Mouse (Mus musculus): ENCODE measurements around the gene Mpped2. TPM values are rescaled to one million over a fixed set of nuclear protein-coding genes. Genes with fewer than 3 reads are reported as not detected.

Gene Mpped2
- total and polyA plus RNA-seq, 3 experiments, result 0.04 to 0.10 TPM; not detected in 1

DNA sequence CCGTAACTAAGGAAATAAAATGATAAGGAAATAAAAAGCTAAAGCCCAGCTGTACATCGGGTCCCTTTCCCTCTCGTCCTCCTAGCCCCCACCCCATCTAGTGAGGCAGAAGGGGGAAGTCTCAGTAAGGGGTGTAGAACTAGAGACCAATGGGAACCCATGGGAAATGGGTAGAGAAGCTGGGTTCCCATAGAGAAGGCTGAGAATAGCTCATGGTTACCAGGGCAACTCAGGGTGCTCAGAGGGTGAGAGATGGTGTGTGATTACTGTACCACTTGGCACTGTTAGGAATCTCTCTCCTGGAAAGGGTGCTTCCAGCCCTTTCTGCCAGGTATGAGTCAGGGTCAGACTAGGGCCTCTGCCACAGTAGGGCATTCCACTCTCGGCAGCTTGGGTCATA lies 54.3 kb downstream of the Mpped2 start:
- DNase-seq (ENCODE audit: low read depth, low spot score), result no peak
- Histone ChIP-seq H3K36me3 (ENCODE audit: control insufficient read depth in 1 of 2, insufficient read depth in 2 of 2, low read length in 2 of 2) (peaks cover 0 to 3% of the 10 kb centered on the region in 2 experiments; a peak in 1 of 4 replicates), H3K9ac (ENCODE audit: control insufficient read depth, low read depth, low read length, poor library complexity, severe bottlenecking) (no peak overlapping the region), H3K9me3 (replicated peaks; ENCODE audit: insufficient read depth, low read length) (no peaks in the 10 kb centered on the region), H3K79me2 (ENCODE audit: control insufficient read depth, insufficient read depth, low read length, poor library complexity) (no peaks in the 10 kb centered on the region), H3K27me3 (ENCODE audit: control insufficient read depth in 1 of 2, insufficient read depth in 2 of 2, low read length in 2 of 2) (no peaks in the 10 kb centered on the region), H3K4me1 (ENCODE audit: control insufficient read depth in 1 of 2, insufficient read depth in 2 of 2, low read length in 2 of 2) (peaks cover under 1 to 2% of the 10 kb centered on the region in 2 experiments; a peak in 2 of 4 replicates), H3K4me3 (ENCODE audit: control insufficient read depth in 1 of 2, insufficient read depth in 1 of 2, low read depth in 2 of 2, low read length in 2 of 2) (no peak overlapping the region), H3K27ac (ENCODE audit: control insufficient read depth, low read depth, low read length) (no peak overlapping the region)
- TF ChIP-seq RAD21 (IDR thresholded peaks at IDR 0.05; ENCODE audit: low read depth, low read length) (no peak), KAT2A (conservative IDR thresholded peaks at IDR 0.05; ENCODE audit: low read depth, low read length) (no peak), RCOR1 (IDR thresholded peaks at IDR 0.05; ENCODE audit: low read depth, low read length) (no peak), MXI1 (IDR thresholded peaks at IDR 0.05; ENCODE audit: low read depth, low read length) (no peak), ELF1 (IDR thresholded peaks at IDR 0.05; ENCODE audit: low read depth, low read length) (no peak), ZNF384 (IDR thresholded peaks at IDR 0.05; ENCODE audit: low read depth, low read length) (no peak), MAX (IDR thresholded peaks at IDR 0.05; ENCODE audit: low read length) (no peak), NELFE (IDR thresholded peaks at IDR 0.05; ENCODE audit: low read depth, low read length) (no peak), TBP (IDR thresholded peaks at IDR 0.05; ENCODE audit: low read depth, low read length) (no peak), UBTF (IDR thresholded peaks at IDR 0.05; ENCODE audit: borderline replicate concordance, insufficient read depth, low read depth, low read length) (no peak)

DNA sequence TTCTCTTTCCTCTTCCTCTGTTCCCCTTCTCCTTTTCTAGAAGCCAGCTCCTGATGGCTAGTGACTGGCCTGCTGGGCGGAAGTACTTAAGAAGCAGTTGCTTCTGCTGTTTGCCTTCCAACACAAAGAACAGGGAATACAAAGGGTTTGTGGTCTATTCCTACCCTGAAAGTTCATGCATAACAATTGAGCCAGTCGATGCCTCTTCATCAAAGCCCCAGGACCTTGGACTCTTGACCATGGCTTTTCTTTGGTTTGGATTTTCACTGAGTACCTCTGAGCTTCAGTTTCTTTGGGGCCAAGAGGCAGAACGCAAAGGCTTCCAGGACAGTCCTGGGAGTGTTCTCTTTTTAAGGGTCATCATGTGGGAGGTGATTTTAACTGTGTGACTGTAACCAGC lies 57.8 kb downstream of the Mpped2 start:
- Histone ChIP-seq H3K4me3 (ENCODE audit: control insufficient read depth in 1 of 2, insufficient read depth in 1 of 2, low read depth in 2 of 2, low read length in 2 of 2) (no peak overlapping the region), H3K27me3 (ENCODE audit: control insufficient read depth in 1 of 2, insufficient read depth in 2 of 2, low read length in 2 of 2) (no peaks in the 10 kb centered on the region), H3K27ac (ENCODE audit: control insufficient read depth, low read depth, low read length) (no peak overlapping the region), H3K79me2 (ENCODE audit: control insufficient read depth, insufficient read depth, low read length, poor library complexity) (no peaks in the 10 kb centered on the region), H3K9me3 (replicated peaks; ENCODE audit: insufficient read depth, low read length) (no peaks in the 10 kb centered on the region), H3K4me1 (ENCODE audit: control insufficient read depth in 1 of 2, insufficient read depth in 2 of 2, low read length in 2 of 2) (peaks cover 0 to 2% of the 10 kb centered on the region in 2 experiments; a peak in 1 of 4 replicates), H3K36me3 (ENCODE audit: control insufficient read depth in 1 of 2, insufficient read depth in 2 of 2, low read length in 2 of 2) (no peaks in the 10 kb centered on the region), H3K9ac (ENCODE audit: control insufficient read depth, low read depth, low read length, poor library complexity, severe bottlenecking) (no peak overlapping the region)
- DNase-seq (ENCODE audit: low read depth, low spot score), result no peak
- no peak for TF ChIP-seq GABPA (IDR thresholded peaks at IDR 0.05; ENCODE audit: low read depth, low read length)
- no peak for TF ChIP-seq MAX (IDR thresholded peaks at IDR 0.05; ENCODE audit: low read length)

DNA sequence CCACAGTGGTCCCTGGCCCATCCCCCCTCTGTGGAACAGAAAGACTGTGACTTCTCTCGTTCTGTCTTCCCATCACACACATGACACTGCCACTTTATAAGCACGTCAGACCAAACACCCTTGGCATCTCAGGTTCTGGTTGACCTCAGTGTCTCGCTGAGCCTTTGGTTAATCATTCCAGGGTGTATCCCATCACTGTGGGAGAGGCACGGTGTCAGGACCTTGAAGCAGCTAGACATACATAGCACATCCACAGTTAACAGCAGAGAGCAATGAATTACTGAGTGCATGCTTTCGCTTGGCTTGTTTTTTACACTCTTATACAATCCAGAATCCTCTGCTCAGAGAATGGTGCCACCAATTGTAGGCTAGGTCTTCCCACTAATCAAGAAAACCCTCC lies 60.6 kb downstream of the Mpped2 start:
- no peaks in the 10 kb centered on the region for H3K4me1 ChIP-seq (ENCODE audit: control insufficient read depth in 1 of 2, insufficient read depth in 2 of 2, low read length in 2 of 2)
- no peak overlapping the region for H3K4me3 ChIP-seq (ENCODE audit: control insufficient read depth in 1 of 2, insufficient read depth in 1 of 2, low read depth in 2 of 2, low read length in 2 of 2)
- TF ChIP-seq SMC3 (IDR thresholded peaks at IDR 0.05; ENCODE audit: low read depth, low read length) (no peak), ZC3H11A (IDR thresholded peaks at IDR 0.05; ENCODE audit: low read depth, low read length) (no peak), MXI1 (IDR thresholded peaks at IDR 0.05; ENCODE audit: low read depth, low read length) (no peak), GATA1 (IDR thresholded peaks at IDR 0.05; ENCODE audit: low read depth, low read length) (no peak), HCFC1 (IDR thresholded peaks at IDR 0.05; ENCODE audit: low read depth, low read length) (no peak), NRF1 (IDR thresholded peaks at IDR 0.05; ENCODE audit: insufficient read depth, low read depth, low read length, poor library complexity, severe bottlenecking) (no peak), SIN3A (IDR thresholded peaks at IDR 0.05; ENCODE audit: low read length) (no peak), ELF1 (IDR thresholded peaks at IDR 0.05; ENCODE audit: low read depth, low read length) (no peak), POLR2AphosphoS2 (IDR thresholded peaks at IDR 0.05; ENCODE audit: low read length) (no peak), MAX (IDR thresholded peaks at IDR 0.05; ENCODE audit: low read length) (no peak), TCF12 (IDR thresholded peaks at IDR 0.05; ENCODE audit: low read depth, low read length) (no peak)
- DNase-seq (ENCODE audit: low read depth, low spot score), result no peak
- no peaks in the 10 kb centered on the region for H3K36me3 ChIP-seq (ENCODE audit: control insufficient read depth in 1 of 2, insufficient read depth in 2 of 2, low read length in 2 of 2)
- no peaks in the 10 kb centered on the region for H3K9me3 ChIP-seq (replicated peaks; ENCODE audit: insufficient read depth, low read length)
- no peak overlapping the region for H3K9ac ChIP-seq (ENCODE audit: control insufficient read depth, low read depth, low read length, poor library complexity, severe bottlenecking)
- no peaks in the 10 kb centered on the region for H3K27me3 ChIP-seq (ENCODE audit: control insufficient read depth in 1 of 2, insufficient read depth in 2 of 2, low read length in 2 of 2)
- H3K79me2 ChIP-seq (ENCODE audit: control insufficient read depth, insufficient read depth, low read length, poor library complexity), result no peaks in the 10 kb centered on the region
- no peak overlapping the region for H3K27ac ChIP-seq (ENCODE audit: control insufficient read depth, low read depth, low read length)
